Mouse (Mus musculus) E14TG2a.4 (cell line): Measurements from ENCODE around the gene Kif26a.

Source experiments
- CTCF ChIP-seq: conservative IDR thresholded peaks from 2 replicates; pipeline ENCODE4 v1.5.1; 2014; ENCODE audit warnings: low read length
- NANOG ChIP-seq: IDR thresholded peaks from 2 replicates; pipeline ENCODE4 v1.6.1; 2014; ENCODE audit warnings: borderline replicate concordance, low read length, mixed read lengths

GRCm38 (mm10) chr12:112100106-112100505 lies 45.9 kb upstream of the Kif26a start:
- TF ChIP-seq CTCF = no peak
- no peak for TF ChIP-seq NANOG
